8 mouse cellular contexts compared by ENCODE assay signal in the genomic region with DNA sequence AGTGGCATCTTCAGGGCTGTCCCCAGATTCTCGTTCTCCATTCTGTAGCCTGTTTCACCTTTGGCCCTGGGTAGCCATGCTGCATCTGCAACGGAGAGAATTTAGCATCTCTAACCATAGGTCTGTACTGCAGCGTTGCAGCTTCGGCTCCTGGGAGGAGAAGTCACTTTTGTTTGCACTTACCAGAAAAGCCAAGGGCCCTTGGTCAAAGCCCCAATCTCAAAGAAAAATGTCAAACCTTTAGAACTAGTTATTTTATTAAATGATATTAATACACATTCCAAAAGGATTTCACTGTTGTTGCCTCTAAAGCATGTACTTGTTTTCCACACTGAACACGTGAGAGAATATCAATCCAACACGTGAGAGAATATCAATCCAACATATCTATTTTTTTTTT. TPM values are rescaled to one million over a fixed set of nuclear protein-coding genes. Genes with fewer than 3 reads are reported as not detected.
DNase-seq lines count a peak whose midpoint lies in the region; ATAC-seq and TF ChIP-seq lines count a peak whose summit lies in the region.

A gene (minus strand): TSS at position 101 of the 400 bp plus-strand sequence.

- intact Hi-C loops in heart, adult 2 months (cut with DNase I): no loop called here

- no peak for TF ChIP-seq POLR2A in brain, embryonic 14.5 days (IDR thresholded peaks at IDR 0.05; ENCODE audit: borderline replicate concordance, extremely low read depth, insufficient read depth, insufficient read length, poor library complexity, severe bottlenecking)
- TF ChIP-seq POLR2A in heart, adult 2 months (IDR thresholded peaks at IDR 0.05; ENCODE audit: insufficient read depth, low read depth, low read length): no peak

- H3K4me1 ChIP-seq in heart, adult 2 months (ENCODE audit: control insufficient read depth, insufficient read depth, low read length): no peaks in the 10 kb centered on the region
- peaks cover 2% of the 10 kb centered on the region; the same call in 1 of the 2 replicates for H3K4me1 ChIP-seq in midbrain, embryonic 12.5 days

- H3K27ac ChIP-seq in layer of hippocampus, adult 2 months: no peak within 1 kb of the TSS
- no peak within 1 kb of the TSS for H3K27ac ChIP-seq in heart, adult 2 months
- no peak within 1 kb of the TSS for H3K27ac ChIP-seq in midbrain, embryonic 12.5 days (replicated peaks)

- no peaks in the 10 kb centered on the region for H3K79me2 ChIP-seq in heart, adult 2 months (replicated peaks; ENCODE audit: control insufficient read depth, insufficient read depth, low read length)

- H3K4me3 ChIP-seq in layer of hippocampus, adult 2 months: no peak within 1 kb of the TSS
- H3K4me3 ChIP-seq in heart, adult 2 months: no peak within 1 kb of the TSS
- no peak within 1 kb of the TSS for H3K4me3 ChIP-seq in midbrain, embryonic 12.5 days

- no peaks in the 10 kb centered on the region for H3K9me3 ChIP-seq in midbrain, embryonic 12.5 days

- H3K27me3 ChIP-seq in heart, adult 2 months (ENCODE audit: control insufficient read depth, insufficient read depth, low read length): no peaks in the 10 kb centered on the region
- no peaks in the 10 kb centered on the region for H3K27me3 ChIP-seq in midbrain, embryonic 12.5 days

- no peak for ATAC-seq in midbrain, embryonic 12.5 days (ENCODE audit: low FRiP score, low read depth)

- no peaks in the 10 kb centered on the region for H3K36me3 ChIP-seq in heart, adult 2 months (ENCODE audit: control insufficient read depth, insufficient read depth, low read length)
- peaks cover 16% of the 10 kb centered on the region for H3K36me3 ChIP-seq in midbrain, embryonic 12.5 days

- no peak for TF ChIP-seq CTCF in layer of hippocampus, adult 2 months (conservative IDR thresholded peaks at IDR 0.05)
- no peak for TF ChIP-seq CTCF in brain, embryonic 14.5 days (IDR thresholded peaks at IDR 0.05; ENCODE audit: borderline replicate concordance, extremely low read depth, insufficient read depth, insufficient read length)
- TF ChIP-seq CTCF in heart, adult 2 months (IDR thresholded peaks at IDR 0.05): no peak

- TF ChIP-seq EP300 in heart, adult 2 months (IDR thresholded peaks at IDR 0.05; ENCODE audit: insufficient read depth, low read depth, low read length): no peak

- WGBS in heart, adult 2 months: 85% methylated on average over 6 of the region's 6 CpGs
- WGBS in midbrain, embryonic 12.5 days: 82% methylated on average over 6 of the region's 6 CpGs

- H3K9ac ChIP-seq in heart, adult 2 months (ENCODE audit: low read depth, low read length): no peak within 1 kb of the TSS
- H3K9ac ChIP-seq in midbrain, embryonic 12.5 days (replicated peaks): no peak within 1 kb of the TSS

- DNase-seq in layer of hippocampus, adult 2 months (ENCODE audit: low spot score in 2 of 2): no peak
- DNase-seq in layer of hippocampus, adult 11-12 months (ENCODE audit: low spot score): no peak
- no peak for DNase-seq in brain, embryonic 14.5 days (ENCODE audit: low read depth)
- no peak for DNase-seq in heart, adult 2 months
- DNase-seq in layer of hippocampus, postnatal 10 days (ENCODE audit: low spot score in 2 of 2): no peak
- no peak for DNase-seq in right cerebral cortex, postnatal 4 days
- no peak for DNase-seq in cerebellum, postnatal 10 days

- H3K4me2 ChIP-seq in midbrain, embryonic 12.5 days (replicated peaks): no peak within 1 kb of the TSS

RNA-seq across cellular contexts. Expression of the gene that starts here (rescaled TPM):
- 10 to 100 TPM; 43.1 to 44.0 TPM for total RNA-seq in layer of hippocampus, adult 2 months (2021)
- polyA plus RNA-seq in brain, embryonic 14.5 days (2012; rRNA removed): 39.1 and 42.2 TPM in 2 replicates
- 10 to 100 TPM; 42.1 to 45.3 TPM for total RNA-seq in heart, adult 2 months (2021)
- 31.3 and 54.4 TPM in 2 replicates for polyA plus RNA-seq in heart, adult 2 months (2012; rRNA removed)
- total RNA-seq in layer of hippocampus, postnatal 10 days (2021): 10 to 100 TPM; 38.0 to 39.8 TPM
- polyA plus RNA-seq in midbrain, embryonic 12.5 days (2016; fragmentation: Nextera tagmentation; extraction: Ambion mirVana): 50.5 and 52.3 TPM in 2 replicates
